Mouse (Mus musculus): ENCODE measurements at regions not wholly inside any gene's neighbourhood (a gene's known extent, or its start where the extent isn't known, plus 50 kb on each side); places are given as distances from the start of the nearest gene placed in this dataset.

DNA sequence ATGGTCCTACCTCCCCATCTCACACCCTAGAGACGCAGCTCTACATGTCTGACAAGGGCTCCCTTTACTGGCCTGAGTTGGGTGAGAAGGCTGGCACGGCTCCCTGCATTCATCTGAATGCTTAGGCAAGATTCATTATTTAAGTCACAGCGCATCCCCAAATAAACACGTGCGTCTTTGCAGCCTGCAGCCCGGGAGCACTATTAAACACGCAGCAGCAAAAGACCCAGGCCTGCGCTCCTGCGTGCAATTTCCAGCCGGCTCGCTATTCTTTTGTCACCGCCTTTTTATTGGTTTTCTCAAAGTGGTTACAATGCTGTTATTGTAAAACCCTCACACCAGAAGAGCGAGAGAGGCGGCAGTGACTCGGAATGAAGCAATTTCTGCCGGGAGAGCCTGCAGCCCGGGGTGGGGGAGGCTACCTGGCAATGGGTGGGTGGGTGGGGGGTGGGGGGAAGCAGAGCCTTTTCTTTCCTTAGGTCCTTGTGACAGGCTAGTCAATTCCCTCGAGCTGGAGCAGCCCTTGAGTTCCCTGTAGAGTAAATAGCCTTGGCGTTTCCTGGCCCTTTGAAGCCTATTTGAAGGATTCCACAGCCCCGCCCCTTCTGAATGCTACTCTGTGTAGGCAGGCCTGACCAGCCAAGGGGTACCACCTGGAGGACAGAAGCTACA, 333.3 kb downstream of the Bcor start:
- no peak for TF ChIP-seq CTCF (IDR thresholded peaks at IDR 0.05; ENCODE audit: borderline replicate concordance, insufficient read depth, low read depth, low read length)
- TF ChIP-seq POLR2A (IDR thresholded peaks at IDR 0.05; ENCODE audit: borderline replicate concordance, insufficient read depth, low read length), result no peak
